Mouse (Mus musculus): ENCODE results near the gene Sf3a2.

DNA sequence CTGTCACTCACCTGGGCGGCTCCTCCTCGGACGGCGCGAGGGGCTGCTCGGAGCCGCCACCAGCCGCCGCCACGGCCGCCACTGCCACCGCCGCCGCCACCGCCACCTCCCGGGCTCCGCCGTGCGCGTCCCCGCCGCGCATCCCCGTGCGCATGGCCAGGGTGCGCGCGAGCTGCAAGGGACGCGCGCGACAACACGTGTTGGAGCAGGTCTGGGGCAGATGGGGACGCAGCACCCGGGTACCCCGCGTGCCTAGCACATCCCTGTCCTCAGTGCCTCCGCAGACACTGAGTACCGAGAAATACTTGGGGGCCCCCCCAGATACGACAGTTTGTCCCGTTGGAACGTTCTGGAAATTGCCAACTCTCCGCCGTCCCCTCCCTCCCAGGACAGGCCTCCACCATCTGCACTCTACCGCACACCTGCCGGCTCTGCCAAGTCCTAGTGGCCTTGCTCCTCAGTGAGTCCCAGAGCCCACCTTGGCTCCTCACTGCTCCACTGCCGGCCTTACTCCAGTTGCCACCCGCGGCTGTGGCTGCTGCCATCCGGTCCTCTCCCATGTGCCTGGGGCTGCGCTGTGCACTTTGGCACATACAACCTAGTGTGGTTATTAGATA lies 46.0 kb downstream of the Sf3a2 start, which contains the start of gene Lingo3:
- TF ChIP-seq GATA1 (IDR thresholded peaks at IDR 0.05; ENCODE audit: borderline replicate concordance, low read length) (no peak), FLI1 (IDR thresholded peaks at IDR 0.05; ENCODE audit: low read length) (no peak)
